Mouse (Mus musculus): ENCODE data around the gene Nop16. TPM values are rescaled to one million over a fixed set of nuclear protein-coding genes. Genes with fewer than 3 reads are reported as not detected.

Gene Nop16
- 3.6 TPM for polyA plus RNA-seq (2014; fragmentation: Illumina TruSeq; extraction: RNeasy Lipid Tissue Mini Kit (QIAGEN cat#74804); ENCODE audit: low replicate concordance)

GRCm38 (mm10) chr13:54589996-54590951 is at the start of gene Nop16, which contains the start of gene Higd2a:
Gene Nop16, minus strand, starts transcription at chr13:54590090.
Gene Higd2a, plus strand, starts transcription at chr13:54590207.

GRCm38 (mm10) chr13:54621155-54621932 is 31.5 kb upstream of the Nop16 start, which contains the start of gene Faf2:
Gene Faf2, plus strand, starts transcription at chr13:54621784.

GRCm38 (mm10) chr13:54610972-54611754 is 21.3 kb upstream of the Nop16 start, which contains the start of gene Cltb:
Gene Cltb, minus strand, starts transcription at chr13:54611344.

GRCm38 (mm10) chr13:54574854-54575481 is 14.9 kb downstream of the Nop16 start, which contains the start of gene Arl10:
Gene Arl10, plus strand, starts transcription at chr13:54575015.

GRCm38 (mm10) chr13:54565201-54565581 is 24.7 kb downstream of the Nop16 start, which contains the start of gene 4833439L19Rik:
Gene 4833439L19Rik, minus strand, starts transcription at chr13:54565435.

Other genes with a start within 250 kb of the Nop16 start
- 3.3 TPM for gene Cplx2, start 218.7 kb downstream of the Nop16 start, polyA plus RNA-seq (2014; fragmentation: Illumina TruSeq; extraction: RNeasy Lipid Tissue Mini Kit (QIAGEN cat#74804); ENCODE audit: low replicate concordance)
- gene Thoc3, start 121.2 kb downstream of the Nop16 start, polyA plus RNA-seq (2014; fragmentation: Illumina TruSeq; extraction: RNeasy Lipid Tissue Mini Kit (QIAGEN cat#74804); ENCODE audit: low replicate concordance): 2.2 TPM
- 3.4 TPM for gene Simc1, start 86.3 kb downstream of the Nop16 start, polyA plus RNA-seq (2014; fragmentation: Illumina TruSeq; extraction: RNeasy Lipid Tissue Mini Kit (QIAGEN cat#74804); ENCODE audit: low replicate concordance)
- 141 TPM for gene 4833439L19Rik, start 24.7 kb downstream of the Nop16 start, polyA plus RNA-seq (2014; fragmentation: Illumina TruSeq; extraction: RNeasy Lipid Tissue Mini Kit (QIAGEN cat#74804); ENCODE audit: low replicate concordance)
- 1.3 TPM for gene Arl10, start 15.1 kb downstream of the Nop16 start, polyA plus RNA-seq (2014; fragmentation: Illumina TruSeq; extraction: RNeasy Lipid Tissue Mini Kit (QIAGEN cat#74804); ENCODE audit: low replicate concordance)
- 5.9 TPM for gene Higd2a, start 117 bp upstream of the Nop16 start, polyA plus RNA-seq (2014; fragmentation: Illumina TruSeq; extraction: RNeasy Lipid Tissue Mini Kit (QIAGEN cat#74804); ENCODE audit: low replicate concordance)
- gene Cltb, start 21.3 kb upstream of the Nop16 start, polyA plus RNA-seq (2014; fragmentation: Illumina TruSeq; extraction: RNeasy Lipid Tissue Mini Kit (QIAGEN cat#74804); ENCODE audit: low replicate concordance): 15.1 TPM
- 19.5 TPM for gene Faf2, start 31.7 kb upstream of the Nop16 start, polyA plus RNA-seq (2014; fragmentation: Illumina TruSeq; extraction: RNeasy Lipid Tissue Mini Kit (QIAGEN cat#74804); ENCODE audit: low replicate concordance)
- 22.1 TPM for gene Rnf44, start 103.8 kb upstream of the Nop16 start, polyA plus RNA-seq (2014; fragmentation: Illumina TruSeq; extraction: RNeasy Lipid Tissue Mini Kit (QIAGEN cat#74804); ENCODE audit: low replicate concordance)
- 42.9 TPM for gene Cdhr2, start 111.4 kb upstream of the Nop16 start, polyA plus RNA-seq (2014; fragmentation: Illumina TruSeq; extraction: RNeasy Lipid Tissue Mini Kit (QIAGEN cat#74804); ENCODE audit: low replicate concordance)
- not detected for gene Gprin1, start 159.8 kb upstream of the Nop16 start, polyA plus RNA-seq (2014; fragmentation: Illumina TruSeq; extraction: RNeasy Lipid Tissue Mini Kit (QIAGEN cat#74804); ENCODE audit: low replicate concordance)
- not detected for gene Sncb, start 176.5 kb upstream of the Nop16 start, polyA plus RNA-seq (2014; fragmentation: Illumina TruSeq; extraction: RNeasy Lipid Tissue Mini Kit (QIAGEN cat#74804); ENCODE audit: low replicate concordance)
- not detected for gene Eif4e1b, start 193.9 kb upstream of the Nop16 start, polyA plus RNA-seq (2014; fragmentation: Illumina TruSeq; extraction: RNeasy Lipid Tissue Mini Kit (QIAGEN cat#74804); ENCODE audit: low replicate concordance)
- gene Tspan17, start 199.3 kb upstream of the Nop16 start, polyA plus RNA-seq (2014; fragmentation: Illumina TruSeq; extraction: RNeasy Lipid Tissue Mini Kit (QIAGEN cat#74804); ENCODE audit: low replicate concordance): not detected

All from small intestine, adult 10 weeks (tissue).